Mouse (Mus musculus) stomach, embryonic 16.5 days (tissue): ENCODE measurements around the gene 6430548M08Rik. TPM values are rescaled to one million over a fixed set of nuclear protein-coding genes. Genes with fewer than 3 reads are reported as not detected.

Source experiments
- ATAC-seq: fragments of 200-750 bp; cut with Nextera tagmentation; 2 replicates; pipeline ENCODE4 v1.8.0; 2017; ENCODE audit warnings: moderate number of reproducible peaks, moderate TSS enrichment; ENCODE audit not compliant: insufficient read depth, low FRiP score
- H3K27ac ChIP-seq: fragments of 300-500 bp; sonication (generic); 2 replicates; pipeline ENCODE4 v1.5.1; 2014; ENCODE audit warnings: low read length
- H3K27me3 ChIP-seq: fragments of 300-500 bp; sonication (generic); 2 replicates; pipeline ENCODE4 v1.6.1; 2014; ENCODE audit warnings: low read length, control low read depth, mixed read lengths; ENCODE audit not compliant: control insufficient read depth, insufficient read depth
- H3K36me3 ChIP-seq: fragments of 300-500 bp; sonication (generic); 2 replicates; pipeline ENCODE4 v1.6.1; 2014; ENCODE audit warnings: low read length; ENCODE audit not compliant: control insufficient read depth, insufficient read depth
- H3K4me1 ChIP-seq: fragments of 300-500 bp; sonication (generic); 2 replicates; pipeline ENCODE4 v1.6.1; 2014; ENCODE audit warnings: low read length, control low read depth, mixed read lengths; ENCODE audit not compliant: control insufficient read depth, insufficient read depth
- H3K4me2 ChIP-seq: fragments of 300-500 bp; sonication (generic); 2 replicates; pipeline ENCODE4 v1.6.1; 2014; ENCODE audit warnings: low read depth, low read length, mixed read lengths
- H3K4me3 ChIP-seq: fragments of 300-500 bp; sonication (generic); replicated peaks from 2 replicates; pipeline ENCODE4 v1.5.1; 2014; ENCODE audit warnings: mild to moderate bottlenecking, low read length
- H3K9ac ChIP-seq: fragments of 300-500 bp; sonication (generic); 2 replicates; pipeline ENCODE4 v1.6.1; 2014; ENCODE audit warnings: low read length
- H3K9me3 ChIP-seq: fragments of 300-500 bp; sonication (generic); replicated peaks from 2 replicates; pipeline ENCODE4 v1.6.1; 2016; ENCODE audit warnings: low read length, control low read depth; ENCODE audit not compliant: control insufficient read depth
- WGBS: fragments of 180-500 bp; shearing (Covaris S2); extraction: QIAGEN DNeasy Blood & Tissue Kit; methylation state at CpG from one replicate; pipeline ENCODE4 v1.1.7; 2014; 5-methylcytosine and 5-hydroxymethylcytosine counted together
- polyA plus RNA-seq: library from polyadenylated mRNA; unstranded; fragments of >200 nt; fragmentation: Nextera tagmentation; extraction: Ambion mirVana; gene quantifications from 2 replicates; pipeline ENCODE4 v1.2.1, GENCODE M21; 2015

6430548M08Rik gene
- polyA plus RNA-seq, 1 experiment from 2014 or later, result 7.5 TPM

- Histone ChIP-seq H3K4me2 (peak overlapping the region; percentile 80), H3K27me3 (peaks cover 16% of the 10 kb centered on the region), H3K4me1 (peaks cover 11% of the 10 kb centered on the region), H3K27ac (peak overlapping the region; percentile 98), H3K9me3 (no peaks in the 10 kb centered on the region), H3K4me3 (peak overlapping the region; percentile 76), H3K9ac (peak overlapping the region; percentile 79), H3K36me3 (no peaks in the 10 kb centered on the region)
- under 1% methylated on average over 10 of the region's 10 CpGs for WGBS
- peak; percentile 45 for ATAC-seq
These were observed 646 bp upstream of the 6430548M08Rik start for GRCm38 (mm10) chr8:120113306-120113705.

GRCm38 (mm10) chr8:120114315-120114841, 426 bp downstream of the 6430548M08Rik start:
- Histone ChIP-seq H3K9me3 (no peaks in the 10 kb centered on the region), H3K4me1 (peaks cover 11% of the 10 kb centered on the region), H3K4me2 (peak overlapping the region; percentile 97), H3K36me3 (no peaks in the 10 kb centered on the region), H3K27ac (peak overlapping the region; percentile 55), H3K9ac (peak overlapping the region; percentile 80), H3K4me3 (peak overlapping the region; percentile 76), H3K27me3 (peaks cover 16% of the 10 kb centered on the region)
- WGBS, result under 1% methylated on average over 46 of the region's 46 CpGs
- ATAC-seq, result peak; percentile 30

GRCm38 (mm10) chr8:120116600-120116999, 2.6 kb downstream of the 6430548M08Rik start:
- Histone ChIP-seq H3K27ac (no peak overlapping the region), H3K9ac (no peak overlapping the region), H3K36me3 (no peaks in the 10 kb centered on the region), H3K27me3 (peaks cover 16% of the 10 kb centered on the region), H3K9me3 (no peaks in the 10 kb centered on the region), H3K4me2 (no peak overlapping the region), H3K4me1 (peaks cover 11% of the 10 kb centered on the region), H3K4me3 (no peak overlapping the region)
- ATAC-seq, result no peak
- 69% methylated on average over 7 of the region's 7 CpGs for WGBS

- no peaks in the 10 kb centered on the region for H3K36me3 ChIP-seq
- no peak for ATAC-seq
- 71% methylated on average over 9 of the region's 9 CpGs for WGBS
- peaks cover 5% of the 10 kb centered on the region for H3K4me1 ChIP-seq
- H3K4me2 ChIP-seq, result no peak overlapping the region
- H3K27ac ChIP-seq, result no peak overlapping the region
- H3K4me3 ChIP-seq, result no peak overlapping the region
- H3K9ac ChIP-seq, result no peak overlapping the region
- H3K27me3 ChIP-seq, result peaks cover 16% of the 10 kb centered on the region
- no peaks in the 10 kb centered on the region for H3K9me3 ChIP-seq
These were observed 4.2 kb downstream of the 6430548M08Rik start for GRCm38 (mm10) chr8:120118162-120118561.

- H3K27me3 ChIP-seq, result peaks cover 16% of the 10 kb centered on the region
- no peak overlapping the region for H3K9ac ChIP-seq
- no peak for ATAC-seq
- WGBS, result 73% methylated on average over 5 of the region's 5 CpGs
- no peak overlapping the region for H3K4me2 ChIP-seq
- no peak overlapping the region for H3K4me3 ChIP-seq
- H3K4me1 ChIP-seq, result peaks cover 5% of the 10 kb centered on the region
- H3K9me3 ChIP-seq, result no peaks in the 10 kb centered on the region
- no peaks in the 10 kb centered on the region for H3K36me3 ChIP-seq
- H3K27ac ChIP-seq, result no peak overlapping the region
These were observed 4.9 kb downstream of the 6430548M08Rik start for GRCm38 (mm10) chr8:120118847-120119246.

GRCm38 (mm10) chr8:120119429-120119828, 5.5 kb downstream of the 6430548M08Rik start:
- ATAC-seq, result no peak
- Histone ChIP-seq H3K27ac (no peak overlapping the region), H3K27me3 (peaks cover 16% of the 10 kb centered on the region), H3K4me2 (no peak overlapping the region), H3K36me3 (no peaks in the 10 kb centered on the region), H3K4me3 (no peak overlapping the region), H3K9ac (0 out of 2 replicates have a peak overlapping the region, but pooled peaks have one; percentile 19), H3K4me1 (peaks cover 8% of the 10 kb centered on the region), H3K9me3 (no peaks in the 10 kb centered on the region)
- 57% methylated on average over 3 of the region's 3 CpGs for WGBS

- no peak for ATAC-seq
- no peak overlapping the region for H3K9ac ChIP-seq
These were observed 6.0 kb downstream of the 6430548M08Rik start for GRCm38 (mm10) chr8:120119931-120120330.

GRCm38 (mm10) chr8:120120951-120121350, 7.0 kb downstream of the 6430548M08Rik start:
- Histone ChIP-seq H3K9ac (no peak overlapping the region), H3K9me3 (no peaks in the 10 kb centered on the region), H3K4me3 (no peak overlapping the region), H3K36me3 (no peaks in the 10 kb centered on the region), H3K4me2 (no peak overlapping the region), H3K4me1 (peaks cover 14% of the 10 kb centered on the region), H3K27me3 (peaks cover 7% of the 10 kb centered on the region), H3K27ac (no peak overlapping the region)
- no peak for ATAC-seq
- 47% methylated on average over 5 of the region's 5 CpGs for WGBS

More at GRCm38 (mm10) chr8:120119931-120120330, 6.0 kb downstream of the 6430548M08Rik start:
- 80% methylated on average over 6 of the region's 6 CpGs for WGBS
- Histone ChIP-seq H3K9me3 (no peaks in the 10 kb centered on the region), H3K36me3 (no peaks in the 10 kb centered on the region), H3K4me2 (no peak overlapping the region), H3K27ac (no peak overlapping the region), H3K4me3 (no peak overlapping the region), H3K4me1 (peaks cover 12% of the 10 kb centered on the region), H3K27me3 (peaks cover 16% of the 10 kb centered on the region)

GRCm38 (mm10) chr8:120124261-120124660, 10.3 kb downstream of the 6430548M08Rik start:
- H3K27me3 ChIP-seq, result no peaks in the 10 kb centered on the region
- WGBS, result 26% methylated on average over 6 of the region's 6 CpGs

More at GRCm38 (mm10) chr8:120124261-120124660, 10.3 kb downstream of the 6430548M08Rik start:
- Histone ChIP-seq H3K27ac (peak overlapping the region; percentile 13; the same call in 1 of the 2 replicates), H3K9ac (no peak overlapping the region), H3K4me2 (no peak overlapping the region), H3K4me3 (no peak overlapping the region), H3K9me3 (no peaks in the 10 kb centered on the region; the same call in 1 of the 2 replicates), H3K36me3 (no peaks in the 10 kb centered on the region), H3K4me1 (peaks cover 26% of the 10 kb centered on the region)
- ATAC-seq, result no peak
